8 mouse cellular contexts compared by ENCODE assay signal in the genomic region with DNA sequence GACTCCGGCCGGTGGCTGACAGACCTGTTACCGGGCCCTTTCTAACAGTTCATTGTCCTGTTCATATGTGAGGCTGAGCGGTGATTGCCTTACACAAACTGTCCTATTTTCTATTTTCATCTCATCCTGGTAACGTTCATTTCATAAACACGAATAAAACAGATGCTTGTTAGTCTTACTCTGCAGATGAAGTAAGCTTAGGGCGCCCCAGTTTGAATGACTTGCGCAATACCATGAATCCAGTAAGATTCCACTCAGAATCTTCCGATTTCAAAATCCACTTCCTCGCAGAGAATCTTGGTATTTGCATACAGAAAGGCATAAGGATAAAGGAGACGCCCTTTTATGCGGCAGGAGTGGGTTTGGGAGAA. TPM values are rescaled to one million over a fixed set of nuclear protein-coding genes. Genes with fewer than 3 reads are reported as not detected.
DNase-seq lines count a peak whose midpoint lies in the region; ATAC-seq and TF ChIP-seq lines count a peak whose summit lies in the region.

No protein-coding gene starts in this region.

- peaks cover 17% of the 10 kb centered on the region for H3K4me1 ChIP-seq in testis, adult 2 months (ENCODE audit: control insufficient read depth, insufficient read depth, low read length)
- peaks cover 45% of the 10 kb centered on the region for H3K4me1 ChIP-seq in forebrain, embryonic 13.5 days
- H3K4me1 ChIP-seq in liver, embryonic 15.5 days (replicated peaks), result peaks cover 64% of the 10 kb centered on the region

- H3K36me3 ChIP-seq in testis, adult 2 months (ENCODE audit: control insufficient read depth, insufficient read depth, low read length), result no peaks in the 10 kb centered on the region
- H3K36me3 ChIP-seq in forebrain, embryonic 13.5 days (ENCODE audit: poor library complexity, severe bottlenecking), result no peaks in the 10 kb centered on the region
- no peaks in the 10 kb centered on the region for H3K36me3 ChIP-seq in liver, embryonic 15.5 days (replicated peaks)

- TF ChIP-seq POLR2A in testis, adult 2 months (IDR thresholded peaks at IDR 0.05; ENCODE audit: control insufficient read depth, low read depth, low read length), result no peak

- no peaks in the 10 kb centered on the region for H3K27me3 ChIP-seq in testis, adult 2 months (ENCODE audit: control insufficient read depth, insufficient read depth, low read length)
- no peaks in the 10 kb centered on the region for H3K27me3 ChIP-seq in forebrain, embryonic 13.5 days
- no peaks in the 10 kb centered on the region for H3K27me3 ChIP-seq in liver, embryonic 15.5 days

- intact Hi-C loops in gastrocnemius, postnatal 14 days (cut with DNase I; ENCODE audit: low total_unique reads), result no loop called here

- DNase-seq in testis, postnatal 10 days (ENCODE audit: low spot score), result no peak
- DNase-seq in telencephalon, adult 2 months (ENCODE audit: low read depth, low spot score), result peak; percentile 78
- no peak for DNase-seq in layer of hippocampus, adult 9-11 months
- no peak for DNase-seq in gastrocnemius, postnatal 14 days
- DNase-seq in thymus, postnatal 14 days, result no peak

- no peak; the same call in 1 of the 2 replicates for ATAC-seq in forebrain, embryonic 13.5 days
- ATAC-seq in liver, embryonic 15.5 days (ENCODE audit: insufficient read depth), result no peak

- H3K9ac ChIP-seq in forebrain, embryonic 13.5 days, result peak overlapping the region; percentile 62
- H3K9ac ChIP-seq in liver, embryonic 15.5 days, result peak overlapping the region; percentile 49

- no peaks in the 10 kb centered on the region for H3K9me3 ChIP-seq in forebrain, embryonic 13.5 days (replicated peaks)
- H3K9me3 ChIP-seq in liver, embryonic 15.5 days (replicated peaks), result no peaks in the 10 kb centered on the region

- peak overlapping the region; percentile 58; the same call in 1 of the 2 replicates for H3K27ac ChIP-seq in testis, adult 2 months (ENCODE audit: control insufficient read depth, insufficient read depth, low read depth, low read length)
- peak overlapping the region; percentile 16; the same call in 1 of the 2 replicates for H3K27ac ChIP-seq in forebrain, embryonic 13.5 days
- H3K27ac ChIP-seq in liver, embryonic 15.5 days (replicated peaks), result 0 out of 2 replicates have a peak overlapping the region, but pooled peaks have one; percentile 31

- no peak for TF ChIP-seq CTCF in testis, adult 2 months (IDR thresholded peaks at IDR 0.05; ENCODE audit: control insufficient read depth, insufficient read depth, insufficient replicate concordance, low read depth, low read length)

- 5% methylated on average over 12 of the region's 12 CpGs for WGBS in forebrain, embryonic 13.5 days
- WGBS in liver, embryonic 15.5 days (ENCODE audit: insufficient replicate concordance), result 8% methylated on average over 12 of the region's 12 CpGs

- H3K4me3 ChIP-seq in testis, adult 2 months (ENCODE audit: control insufficient read depth, low read depth, low read length), result peak overlapping the region; percentile 86
- peak overlapping the region; percentile 88 for H3K4me3 ChIP-seq in forebrain, embryonic 13.5 days
- peak overlapping the region; percentile 82 for H3K4me3 ChIP-seq in liver, embryonic 15.5 days (replicated peaks)

- peak overlapping the region; percentile 92 for H3K4me2 ChIP-seq in forebrain, embryonic 13.5 days
- H3K4me2 ChIP-seq in liver, embryonic 15.5 days, result peak overlapping the region; percentile 99

RNA-seq across cellular contexts. Expression of a gene that starts 0.5 kb away (rescaled TPM):
- polyA plus RNA-seq in testis, adult 2 months (2012; rRNA removed), result 20.4 and 22.0 TPM in 2 replicates
- polyA plus RNA-seq in forebrain, embryonic 13.5 days (2015; fragmentation: Nextera tagmentation; extraction: Ambion mirVana), result 28.2 and 29.4 TPM in 2 replicates
- 11.2 and 14.6 TPM in 2 replicates for polyA plus RNA-seq in liver, embryonic 15.5 days (2015; fragmentation: Nextera tagmentation; extraction: Ambion mirVana)
- 10 to 100 TPM; 22.7 to 27.3 TPM for total RNA-seq in gastrocnemius, postnatal 14 days (2021)

RNA-seq across cellular contexts. Expression of a gene that starts 26.0 kb away (rescaled TPM):
- 6.9 and 7.8 TPM in 2 replicates for polyA plus RNA-seq in testis, adult 2 months (2012; rRNA removed)
- 6.7 and 9.0 TPM in 2 replicates for polyA plus RNA-seq in forebrain, embryonic 13.5 days (2015; fragmentation: Nextera tagmentation; extraction: Ambion mirVana)
- polyA plus RNA-seq in liver, embryonic 15.5 days (2015; fragmentation: Nextera tagmentation; extraction: Ambion mirVana), result 11.0 and 11.6 TPM in 2 replicates
- total RNA-seq in gastrocnemius, postnatal 14 days (2021), result 1 to 10 TPM; 4.4 to 6.4 TPM

RNA-seq across cellular contexts. Expression of a gene that starts 33.3 kb away (rescaled TPM):
- 23.2 and 28.4 TPM in 2 replicates for polyA plus RNA-seq in testis, adult 2 months (2012; rRNA removed)
- 66.9 and 71.1 TPM in 2 replicates for polyA plus RNA-seq in forebrain, embryonic 13.5 days (2015; fragmentation: Nextera tagmentation; extraction: Ambion mirVana)
- polyA plus RNA-seq in liver, embryonic 15.5 days (2015; fragmentation: Nextera tagmentation; extraction: Ambion mirVana), result 1.8 and 1.9 TPM in 2 replicates
- total RNA-seq in gastrocnemius, postnatal 14 days (2021), result 10 to 100 TPM; 13.6 to 24.3 TPM

RNA-seq across cellular contexts. Expression of a gene that starts 52.0 kb away (rescaled TPM):
- polyA plus RNA-seq in testis, adult 2 months (2012; rRNA removed), result 565 and 772 TPM in 2 replicates
- 6.2 and 6.6 TPM in 2 replicates for polyA plus RNA-seq in forebrain, embryonic 13.5 days (2015; fragmentation: Nextera tagmentation; extraction: Ambion mirVana)
- 1.4 and 1.5 TPM in 2 replicates for polyA plus RNA-seq in liver, embryonic 15.5 days (2015; fragmentation: Nextera tagmentation; extraction: Ambion mirVana)
- total RNA-seq in gastrocnemius, postnatal 14 days (2021), result under 1 TPM; 0.66 to 0.86 TPM

RNA-seq across cellular contexts. Expression of a gene that starts 59.7 kb away (rescaled TPM):
- polyA plus RNA-seq in testis, adult 2 months (2012; rRNA removed), result 11.2 and 11.8 TPM in 2 replicates
- 1.5 and 2.4 TPM in 2 replicates for polyA plus RNA-seq in forebrain, embryonic 13.5 days (2015; fragmentation: Nextera tagmentation; extraction: Ambion mirVana)
- 2.4 and 3.5 TPM in 2 replicates for polyA plus RNA-seq in liver, embryonic 15.5 days (2015; fragmentation: Nextera tagmentation; extraction: Ambion mirVana)
- under 1 TPM in 1 of 2 experiments, not detected in 1; 0.41 TPM for total RNA-seq in gastrocnemius, postnatal 14 days (2021)
